Mouse (Mus musculus) neural tube, embryonic 11.5 days (tissue): ENCODE data around the gene Olfr624. TPM values are rescaled to one million over a fixed set of nuclear protein-coding genes. Genes with fewer than 3 reads are reported as not detected.
"Not testable (repeated sequence)": the region's sequence is repeated elsewhere in the genome, so short reads cannot be mapped to it uniquely, and the experiment has no call there.

Experiments
- ATAC-seq: fragments of 200-750 bp; cut with Nextera tagmentation; 2 replicates; pipeline ENCODE4 v1.8.0; 2017; ENCODE audit warnings: moderate number of reproducible peaks, mild to moderate bottlenecking, moderate TSS enrichment, moderate library complexity; ENCODE audit not compliant: insufficient read depth, low FRiP score, low TSS enrichment
- DNase-seq: peaks from one replicate; pipeline ENCODE4 v3.0.0-alpha.2; 2015; ENCODE audit warnings: low spot score
- H3K27ac ChIP-seq: fragments of 300-500 bp; sonication (generic); 2 replicates; pipeline ENCODE4 v1.5.1; 2014; ENCODE audit warnings: low read depth, mild to moderate bottlenecking, low read length
- H3K27me3 ChIP-seq: fragments of 300-500 bp; sonication (generic); 2 replicates; pipeline ENCODE4 v1.6.1; 2014; ENCODE audit warnings: mild to moderate bottlenecking, low read length, mixed read lengths; ENCODE audit not compliant: control insufficient read depth, insufficient read depth
- H3K36me3 ChIP-seq: fragments of 300-500 bp; sonication (generic); 2 replicates; pipeline ENCODE4 v1.6.1; 2014; ENCODE audit warnings: mild to moderate bottlenecking, low read length, moderate library complexity, mixed read lengths; ENCODE audit not compliant: control insufficient read depth, insufficient read depth
- H3K4me1 ChIP-seq: fragments of 300-500 bp; sonication (generic); 2 replicates; pipeline ENCODE4 v1.6.1; 2014; ENCODE audit warnings: low read length, mixed read lengths; ENCODE audit not compliant: control insufficient read depth, insufficient read depth
- H3K4me2 ChIP-seq: fragments of 300-500 bp; sonication (generic); 2 replicates; pipeline ENCODE4 v1.6.1; 2014; ENCODE audit warnings: low read depth, mild to moderate bottlenecking, moderate library complexity
- H3K4me3 ChIP-seq: fragments of 300-500 bp; sonication (generic); 2 replicates; pipeline ENCODE4 v1.5.1; 2014; ENCODE audit warnings: low read depth, low read length
- H3K9ac ChIP-seq: fragments of 300-500 bp; sonication (generic); 2 replicates; pipeline ENCODE4 v1.6.1; 2014; ENCODE audit warnings: mild to moderate bottlenecking, low read length
- H3K9me3 ChIP-seq: fragments of 300-500 bp; sonication (generic); 2 replicates; pipeline ENCODE4 v1.6.1; 2016; ENCODE audit warnings: low read length; ENCODE audit not compliant: control insufficient read depth
- WGBS: fragments of 180-500 bp; shearing (Covaris S2); extraction: QIAGEN DNeasy Blood & Tissue Kit; methylation state at CpG from one replicate; pipeline ENCODE4 v1.1.7; 2014; 5-methylcytosine and 5-hydroxymethylcytosine counted together
- polyA plus RNA-seq: library from polyadenylated mRNA; unstranded; fragments of >200 nt; fragmentation: Nextera tagmentation; extraction: Ambion mirVana; gene quantifications from 2 replicates; pipeline ENCODE4 v1.2.1, GENCODE M21; 2014

Olfr624 gene
- polyA plus RNA-seq = 0.04 TPM in 2 replicates

- no peak within 1 kb of the TSS for H3K27ac ChIP-seq
- WGBS = 88% methylated on average over 2 of the region's 2 CpGs
- DNase-seq = no peak
Measured at GRCm38 (mm10) chr7:103671091-103671490, at the start of gene Olfr624. Gene Olfr624 (minus strand): TSS chr7:103671191.

GRCm38 (mm10) chr7:103716398-103716797 lies 45.4 kb upstream of the Olfr624 start:
- ATAC-seq, H3K9ac ChIP-seq, H3K27ac ChIP-seq, H3K36me3 ChIP-seq, H3K9me3 ChIP-seq, H3K27me3 ChIP-seq, H3K4me2 ChIP-seq, H3K4me1 ChIP-seq, DNase-seq, H3K4me3 ChIP-seq: not testable (repeated sequence)
- WGBS = 100% methylated on average over 1 of the region's 1 CpGs

More at GRCm38 (mm10) chr7:103671091-103671490, at the start of gene Olfr624:
- Histone ChIP-seq H3K4me1 (no peaks in the 10 kb centered on the region), H3K9me3 (no peaks in the 10 kb centered on the region), H3K9ac (no peak within 1 kb of the TSS), H3K4me2 (no peak within 1 kb of the TSS), H3K36me3 (no peaks in the 10 kb centered on the region), H3K27me3 (no peaks in the 10 kb centered on the region), H3K4me3 (no peak within 1 kb of the TSS)
- no peak for ATAC-seq

- no peak for DNase-seq
- Histone ChIP-seq H3K9ac (no peak within 1 kb of the TSS), H3K36me3 (no peaks in the 10 kb centered on the region), H3K4me2 (no peak within 1 kb of the TSS), H3K9me3 (no peaks in the 10 kb centered on the region), H3K27ac (no peak within 1 kb of the TSS), H3K4me3 (no peak within 1 kb of the TSS), H3K27me3 (no peaks in the 10 kb centered on the region), H3K4me1 (no peaks in the 10 kb centered on the region)
- no peak for ATAC-seq
Measured at GRCm38 (mm10) chr7:103714371-103714770, 43.4 kb upstream of the Olfr624 start, which contains the start of gene Olfr243. Gene Olfr243 (plus strand): TSS chr7:103714671.

GRCm38 (mm10) chr7:103712024-103712423 lies 41.0 kb upstream of the Olfr624 start:
- H3K9me3 ChIP-seq = no peaks in the 10 kb centered on the region
- no peak overlapping the region for H3K4me2 ChIP-seq
- H3K36me3 ChIP-seq = no peaks in the 10 kb centered on the region
- no peaks in the 10 kb centered on the region for H3K4me1 ChIP-seq
- no peak overlapping the region for H3K4me3 ChIP-seq
- H3K9ac ChIP-seq = no peak overlapping the region
- 24% methylated on average over 2 of the region's 2 CpGs for WGBS
- ATAC-seq = no peak
- H3K27ac ChIP-seq = no peak overlapping the region
- DNase-seq = no peak
- no peaks in the 10 kb centered on the region for H3K27me3 ChIP-seq

- Histone ChIP-seq H3K27ac (no peak overlapping the region), H3K36me3 (no peaks in the 10 kb centered on the region), H3K9ac (no peak overlapping the region), H3K9me3 (no peaks in the 10 kb centered on the region), H3K27me3 (no peaks in the 10 kb centered on the region), H3K4me2 (no peak overlapping the region), H3K4me3 (no peak overlapping the region), H3K4me1 (no peaks in the 10 kb centered on the region)
- DNase-seq (no peak), ATAC-seq (no peak)
- WGBS = 90% methylated on average over 4 of the region's 4 CpGs
Measured at GRCm38 (mm10) chr7:103699469-103699868, 28.5 kb upstream of the Olfr624 start.

- no peak for ATAC-seq
- no peaks in the 10 kb centered on the region for H3K9me3 ChIP-seq
- no peak within 1 kb of the TSS for H3K27ac ChIP-seq
- H3K9ac ChIP-seq = no peak within 1 kb of the TSS
- H3K4me2 ChIP-seq = no peak within 1 kb of the TSS
- no peak for DNase-seq
- no peaks in the 10 kb centered on the region for H3K36me3 ChIP-seq
- H3K27me3 ChIP-seq = no peaks in the 10 kb centered on the region
- no peaks in the 10 kb centered on the region for H3K4me1 ChIP-seq
- no peak within 1 kb of the TSS for H3K4me3 ChIP-seq
Measured at GRCm38 (mm10) chr7:103682420-103682819, 11.4 kb upstream of the Olfr624 start, which contains the start of gene Olfr625-ps1. Gene Olfr625-ps1 (plus strand): TSS chr7:103682720.

- no peak for DNase-seq
- Histone ChIP-seq H3K9me3 (no peaks in the 10 kb centered on the region), H3K27me3 (no peaks in the 10 kb centered on the region), H3K4me1 (no peaks in the 10 kb centered on the region), H3K4me2 (no peak within 1 kb of the TSS), H3K9ac (no peak within 1 kb of the TSS), H3K27ac (no peak within 1 kb of the TSS), H3K36me3 (no peaks in the 10 kb centered on the region), H3K4me3 (no peak within 1 kb of the TSS)
- no peak for ATAC-seq
Measured at GRCm38 (mm10) chr7:103663598-103663997, 7.4 kb downstream of the Olfr624 start, which contains the start of gene Olfr623. Gene Olfr623 (minus strand): TSS chr7:103663698.

GRCm38 (mm10) chr7:103644070-103644469 lies 26.9 kb downstream of the Olfr624 start:
- Histone ChIP-seq H3K9ac (no peak overlapping the region), H3K9me3 (no peaks in the 10 kb centered on the region), H3K27ac (no peak overlapping the region), H3K4me2 (no peak overlapping the region), H3K36me3 (no peaks in the 10 kb centered on the region), H3K27me3 (no peaks in the 10 kb centered on the region), H3K4me1 (no peaks in the 10 kb centered on the region), H3K4me3 (no peak overlapping the region)
- DNase-seq (no peak), ATAC-seq (no peak)
- whole genome bisulfite sequencing = 85% methylated on average over 4 of the region's 4 CpGs

- DNase-seq (no peak), ATAC-seq (no peak)
- Histone ChIP-seq H3K9me3 (no peaks in the 10 kb centered on the region), H3K4me2 (no peak within 1 kb of the TSS), H3K4me1 (no peaks in the 10 kb centered on the region), H3K27ac (no peak within 1 kb of the TSS), H3K27me3 (no peaks in the 10 kb centered on the region), H3K9ac (no peak within 1 kb of the TSS), H3K36me3 (no peaks in the 10 kb centered on the region), H3K4me3 (no peak within 1 kb of the TSS)
- WGBS = 61% methylated on average over 1 of the region's 1 CpGs
Measured at GRCm38 (mm10) chr7:103642602-103643001, 28.4 kb downstream of the Olfr624 start, which contains the start of gene Olfr622. Gene Olfr622 (minus strand): TSS chr7:103642702.
